Mouse (Mus musculus): Measurements from ENCODE around the gene Tubgcp2.

GRCm38 (mm10) chr7:139994202-139994601 lies 42.3 kb downstream of the Tubgcp2 start:
- no peak for TF ChIP-seq CTCF (IDR thresholded peaks at IDR 0.05; ENCODE audit: extremely low read depth, insufficient read depth, low read length)
- TF ChIP-seq POLR2A (IDR thresholded peaks at IDR 0.05; ENCODE audit: extremely low read depth, insufficient read depth, low read length), result no peak

Data from cortical plate, adult 2 months (tissue).